Mouse (Mus musculus): ENCODE measurements around the gene Mapk6.

DNA sequence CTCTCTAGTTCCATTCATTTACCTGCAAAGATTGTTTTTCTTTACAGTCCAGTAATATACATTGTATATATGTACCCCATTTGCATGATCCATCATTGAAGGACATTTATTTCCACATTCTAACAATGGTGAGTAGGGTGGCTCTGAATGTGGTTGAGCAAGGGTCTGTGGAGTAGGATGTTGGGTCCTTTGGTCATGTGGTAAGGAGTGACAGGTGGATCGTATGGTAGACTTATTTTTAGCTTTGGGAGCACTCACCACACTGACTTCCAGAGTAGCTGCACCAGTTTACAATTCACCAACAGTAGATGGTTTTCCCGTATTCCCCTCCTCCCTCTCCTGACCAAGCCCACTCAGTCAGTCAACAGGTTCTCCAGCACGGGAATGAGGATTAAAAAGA is 41.0 kb downstream of the Mapk6 start:
- TF ChIP-seq POLR2A (IDR thresholded peaks at IDR 0.05; ENCODE audit: borderline replicate concordance, extremely low read depth, insufficient read depth, insufficient read length, poor library complexity, severe bottlenecking), result no peak
- no peak for TF ChIP-seq CTCF (IDR thresholded peaks at IDR 0.05; ENCODE audit: borderline replicate concordance, extremely low read depth, insufficient read depth, insufficient read length)

Measured in brain, embryonic 14.5 days (tissue).